Mouse (Mus musculus): ENCODE measurements around the gene Tead1.

DNA sequence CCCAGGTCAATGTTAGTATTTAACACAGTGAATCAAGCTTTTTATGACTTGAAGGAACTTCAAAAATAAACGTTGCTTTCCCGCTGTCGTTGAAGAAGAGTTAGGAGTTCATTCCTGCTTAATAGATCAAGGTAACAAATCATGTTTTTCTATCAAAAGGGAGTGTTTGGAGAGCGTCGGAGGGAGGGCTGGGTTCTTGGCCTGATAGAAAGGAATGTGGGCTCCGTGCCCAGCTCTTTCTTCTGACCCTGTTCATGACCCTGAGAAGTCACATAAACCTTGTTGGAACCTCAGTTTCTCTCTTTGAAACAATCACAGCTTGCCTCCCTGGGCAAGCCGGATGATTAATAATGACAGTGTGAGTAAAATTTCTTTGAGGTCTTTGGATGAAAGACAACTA, 251.6 kb downstream of the Tead1 start:
- no peak for TF ChIP-seq CTCF (IDR thresholded peaks at IDR 0.05; ENCODE audit: control insufficient read depth, insufficient read depth, insufficient replicate concordance, low read depth, low read length)
- no peak for TF ChIP-seq POLR2A (IDR thresholded peaks at IDR 0.05; ENCODE audit: control insufficient read depth, low read depth, low read length)

Measured in testis, adult 2 months (tissue).